Mouse (Mus musculus) stomach, postnatal 0 days (tissue): ENCODE results near the gene 6030468B19Rik.

Experiments
- CTCF ChIP-seq: IDR thresholded peaks from 2 replicates; pipeline ENCODE4 v1.5.1; 2016; ENCODE audit warnings: antibody characterized with exemption, low read depth, mild to moderate bottlenecking, moderate library complexity
- EP300 ChIP-seq: optimal IDR thresholded peaks from 2 replicates; pipeline ENCODE3; 2016; ENCODE audit warnings: antibody characterized with exemption

DNA sequence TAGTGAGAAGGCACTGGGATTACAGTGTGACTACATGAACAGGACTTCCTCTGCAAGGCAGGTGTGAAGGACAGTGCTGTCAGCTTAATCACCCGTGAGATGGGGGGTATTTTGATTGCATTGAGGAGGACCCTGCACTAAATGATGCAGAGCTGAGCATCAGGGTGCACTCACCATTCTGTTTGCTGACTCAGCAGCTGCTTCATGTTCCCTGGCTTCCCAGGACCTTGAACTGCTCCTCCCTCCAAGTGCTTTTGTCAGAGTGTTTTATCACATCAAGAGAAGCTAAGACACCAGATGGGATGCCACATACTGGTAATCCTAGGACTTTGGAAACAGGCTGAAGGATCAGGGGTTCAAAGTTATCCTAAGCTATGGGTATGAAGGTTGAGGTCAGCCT, 58.5 kb downstream of the 6030468B19Rik start:
- TF ChIP-seq CTCF (no peak), EP300 (no peak)
